Mouse (Mus musculus) stomach, postnatal 0 days (tissue): ENCODE results near the gene Scamp1.

ENCODE experiments used
- CTCF ChIP-seq: IDR thresholded peaks from 2 replicates; pipeline ENCODE4 v1.5.1; 2016; ENCODE audit warnings: antibody characterized with exemption, low read depth, mild to moderate bottlenecking, moderate library complexity
- EP300 ChIP-seq: optimal IDR thresholded peaks from 2 replicates; pipeline ENCODE3; 2016; ENCODE audit warnings: antibody characterized with exemption

- TF ChIP-seq CTCF: peak; percentile 40
- TF ChIP-seq EP300: no peak
Measured at GRCm38 (mm10) chr13:94250761-94251160, 34.9 kb downstream of the Scamp1 start.
